Mouse (Mus musculus) lung, postnatal 0 days (tissue): ENCODE measurements around the gene Zdhhc6.

Source experiments
- CTCF ChIP-seq: IDR thresholded peaks from 2 replicates; pipeline ENCODE4 v1.5.1; 2016; ENCODE audit warnings: antibody characterized with exemption, mild to moderate bottlenecking
- EP300 ChIP-seq: IDR thresholded peaks from 2 replicates; pipeline ENCODE4 v1.6.1; 2016; ENCODE audit warnings: antibody characterized with exemption, mild to moderate bottlenecking, control low read depth

DNA sequence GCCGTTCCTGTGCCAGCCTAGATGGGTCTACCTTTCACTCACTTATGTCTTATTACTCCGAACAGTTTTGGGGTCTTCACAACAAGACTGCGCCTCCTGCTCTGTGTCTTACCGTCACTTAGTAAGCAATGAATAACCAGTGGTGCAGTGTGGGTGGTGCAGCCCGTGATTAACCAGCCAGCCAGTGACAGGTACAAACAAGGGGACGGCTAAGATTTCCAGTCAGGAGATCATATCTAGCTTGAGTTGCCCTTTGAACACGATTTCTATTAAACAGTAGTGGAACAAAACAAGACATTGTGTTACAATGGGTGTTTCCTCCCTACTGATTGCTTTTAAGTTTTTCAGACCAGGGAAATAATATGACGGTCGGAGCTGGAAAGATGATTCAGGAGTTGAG, 27.4 kb upstream of the Zdhhc6 start:
- no peak for TF ChIP-seq CTCF
- no peak for TF ChIP-seq EP300
